Mouse (Mus musculus) kidney, adult 2 months (tissue): ENCODE measurements around the gene Itga2. TPM values are rescaled to one million over a fixed set of nuclear protein-coding genes. Genes with fewer than 3 reads are reported as not detected.

Experiments used
- DNase-seq: peaks from one replicate; pipeline ENCODE4 v3.0.0; 2021
- H3K27ac ChIP-seq: fragments of 200-500 bp; 2 replicates; pipeline ENCODE4 v1.5.1; 2012; ENCODE audit warnings: low read depth, low read length, control low read depth, inconsistent platforms; ENCODE audit not compliant: insufficient read depth
- H3K27me3 ChIP-seq: fragments of 200-500 bp; replicated peaks from 2 replicates; pipeline ENCODE4 v1.6.1; 2012; ENCODE audit warnings: mild to moderate bottlenecking, moderate library complexity, low read length, inconsistent platforms; ENCODE audit not compliant: control insufficient read depth, insufficient read depth
- H3K36me3 ChIP-seq: fragments of 200-500 bp; 2 replicates; pipeline ENCODE4 v1.6.1; 2012; ENCODE audit warnings: mild to moderate bottlenecking, moderate library complexity, low read length, inconsistent platforms; ENCODE audit not compliant: control insufficient read depth, insufficient read depth
- H3K4me1 ChIP-seq: fragments of 200-500 bp; 2 replicates; pipeline ENCODE4 v1.6.1; 2011; ENCODE audit warnings: low read length; ENCODE audit not compliant: control insufficient read depth, insufficient read depth
- H3K4me3 ChIP-seq: fragments of 200-500 bp; 2 replicates; pipeline ENCODE4 v1.5.1; 2011; ENCODE audit warnings: mild to moderate bottlenecking, low read depth, low read length, control low read depth; ENCODE audit not compliant: insufficient read depth
- CTCF ChIP-seq: fragments of 200-500 bp; conservative IDR thresholded peaks from 2 replicates; pipeline ENCODE4 v1.5.1; 2011; ENCODE audit warnings: low read depth, mild to moderate bottlenecking, control low read depth, low read length, moderate library complexity, mixed read lengths; ENCODE audit not compliant: insufficient read depth, insufficient read length
- POLR2A ChIP-seq: fragments of 200-500 bp; IDR thresholded peaks from one replicate; pipeline ENCODE4 v1.6.1; 2011; ENCODE audit warnings: low read depth, low read length, control low read depth
- WGBS: fragments of 180-500 bp; shearing (Covaris S2); methylation state at CpG from one replicate; pipeline ENCODE4 v1.1.7; 2018; 5-methylcytosine and 5-hydroxymethylcytosine counted together
- polyA plus RNA-seq: library from polyadenylated mRNA; depleted of rRNA; stranded (reverse); fragments of >200 nt; gene quantifications from 2 replicates; pipeline ENCODE4 v1.2.3, GENCODE M21; 2012; rRNA removed

Gene Itga2
- polyA plus RNA-seq: 0.30 and 0.58 TPM in 2 replicates

- TF ChIP-seq CTCF (peak; percentile 50), POLR2A (no peak)
- H3K36me3 ChIP-seq: no peaks in the 10 kb centered on the region
- WGBS: under 1% methylated on average over 28 of the region's 28 CpGs
- H3K27me3 ChIP-seq: no peaks in the 10 kb centered on the region
- H3K4me3 ChIP-seq: peak within 1 kb of the TSS; percentile 41
- peak; percentile 52 for DNase-seq
- no peaks in the 10 kb centered on the region for H3K4me1 ChIP-seq
- no peak within 1 kb of the TSS for H3K27ac ChIP-seq
Observed at GRCm38 (mm10) chr13:114931775-114932294, at the start of gene Itga2. Gene Itga2 (minus strand): TSS chr13:114932100.

- Histone ChIP-seq H3K27ac (no peak overlapping the region), H3K36me3 (peaks cover 4% of the 10 kb centered on the region; the same call in 1 of the 2 replicates), H3K4me3 (no peak overlapping the region), H3K4me1 (no peaks in the 10 kb centered on the region), H3K27me3 (no peaks in the 10 kb centered on the region)
- 55% methylated on average over 10 of the region's 10 CpGs for WGBS
- DNase-seq: peak; percentile 67
- TF ChIP-seq POLR2A: no peak
- peak; percentile 43 for TF ChIP-seq CTCF
Observed at GRCm38 (mm10) chr13:114980831-114981419, 49.0 kb upstream of the Itga2 start.

- no peak for DNase-seq
- no peaks in the 10 kb centered on the region for H3K4me1 ChIP-seq
Observed at GRCm38 (mm10) chr13:114974484-114975042, 42.7 kb upstream of the Itga2 start.

GRCm38 (mm10) chr13:114971905-114972304 is 40.0 kb upstream of the Itga2 start:
- WGBS: 95% methylated on average over 3 of the region's 3 CpGs
- H3K4me3 ChIP-seq: no peak overlapping the region
- H3K27me3 ChIP-seq: no peaks in the 10 kb centered on the region
- H3K27ac ChIP-seq: no peak overlapping the region
- TF ChIP-seq CTCF (no peak), POLR2A (no peak)
- no peaks in the 10 kb centered on the region for H3K4me1 ChIP-seq
- DNase-seq: no peak
- H3K36me3 ChIP-seq: peaks cover 8% of the 10 kb centered on the region

More at GRCm38 (mm10) chr13:114974484-114975042, 42.7 kb upstream of the Itga2 start:
- Histone ChIP-seq H3K27me3 (no peaks in the 10 kb centered on the region), H3K27ac (no peak overlapping the region), H3K4me3 (no peak overlapping the region), H3K36me3 (peaks cover 6% of the 10 kb centered on the region)
- TF ChIP-seq CTCF (no peak), POLR2A (no peak)
- 57% methylated on average over 6 of the region's 6 CpGs for WGBS

- peak; percentile 74 for DNase-seq
- 41% methylated on average over 2 of the region's 2 CpGs for WGBS
Observed at GRCm38 (mm10) chr13:114964233-114964632, 32.3 kb upstream of the Itga2 start.

GRCm38 (mm10) chr13:114954516-114954915 is 22.6 kb upstream of the Itga2 start:
- H3K36me3 ChIP-seq: peaks cover 5% of the 10 kb centered on the region
- no peak for DNase-seq
- H3K27ac ChIP-seq: no peak overlapping the region
- no peak for TF ChIP-seq CTCF
- no peak for TF ChIP-seq POLR2A
- no peak overlapping the region for H3K4me3 ChIP-seq
- H3K4me1 ChIP-seq: no peaks in the 10 kb centered on the region
- H3K27me3 ChIP-seq: no peaks in the 10 kb centered on the region

More at GRCm38 (mm10) chr13:114964233-114964632, 32.3 kb upstream of the Itga2 start:
- TF ChIP-seq POLR2A: no peak
- TF ChIP-seq CTCF: peak; percentile 95
- H3K4me3 ChIP-seq: no peak overlapping the region
- no peak overlapping the region for H3K27ac ChIP-seq
- H3K36me3 ChIP-seq: peaks cover 9% of the 10 kb centered on the region
- H3K27me3 ChIP-seq: no peaks in the 10 kb centered on the region
- H3K4me1 ChIP-seq: no peaks in the 10 kb centered on the region

- H3K27ac ChIP-seq: no peak overlapping the region
- no peaks in the 10 kb centered on the region for H3K4me1 ChIP-seq
- no peak for DNase-seq
- H3K27me3 ChIP-seq: no peaks in the 10 kb centered on the region
- no peak for TF ChIP-seq CTCF
- no peak for TF ChIP-seq POLR2A
- no peaks in the 10 kb centered on the region for H3K36me3 ChIP-seq
- no peak overlapping the region for H3K4me3 ChIP-seq
- WGBS: 82% methylated on average over 7 of the region's 7 CpGs
Observed at GRCm38 (mm10) chr13:114933541-114933940, 1.6 kb upstream of the Itga2 start.
